Mouse (Mus musculus) stomach, embryonic 16.5 days (tissue): ENCODE results near the gene Samd4b. TPM values are rescaled to one million over a fixed set of nuclear protein-coding genes. Genes with fewer than 3 reads are reported as not detected.

Experiments
- ATAC-seq: fragments of 200-750 bp; cut with Nextera tagmentation; 2 replicates; pipeline ENCODE4 v1.8.0; 2017; ENCODE audit warnings: moderate number of reproducible peaks, moderate TSS enrichment; ENCODE audit not compliant: insufficient read depth, low FRiP score
- H3K27ac ChIP-seq: fragments of 300-500 bp; sonication (generic); 2 replicates; pipeline ENCODE4 v1.5.1; 2014; ENCODE audit warnings: low read length
- H3K27me3 ChIP-seq: fragments of 300-500 bp; sonication (generic); 2 replicates; pipeline ENCODE4 v1.6.1; 2014; ENCODE audit warnings: low read length, control low read depth, mixed read lengths; ENCODE audit not compliant: control insufficient read depth, insufficient read depth
- H3K36me3 ChIP-seq: fragments of 300-500 bp; sonication (generic); 2 replicates; pipeline ENCODE4 v1.6.1; 2014; ENCODE audit warnings: low read length; ENCODE audit not compliant: control insufficient read depth, insufficient read depth
- H3K4me1 ChIP-seq: fragments of 300-500 bp; sonication (generic); 2 replicates; pipeline ENCODE4 v1.6.1; 2014; ENCODE audit warnings: low read length, control low read depth, mixed read lengths; ENCODE audit not compliant: control insufficient read depth, insufficient read depth
- H3K4me2 ChIP-seq: fragments of 300-500 bp; sonication (generic); 2 replicates; pipeline ENCODE4 v1.6.1; 2014; ENCODE audit warnings: low read depth, low read length, mixed read lengths
- H3K4me3 ChIP-seq: fragments of 300-500 bp; sonication (generic); replicated peaks from 2 replicates; pipeline ENCODE4 v1.5.1; 2014; ENCODE audit warnings: mild to moderate bottlenecking, low read length
- H3K9ac ChIP-seq: fragments of 300-500 bp; sonication (generic); 2 replicates; pipeline ENCODE4 v1.6.1; 2014; ENCODE audit warnings: low read length
- H3K9me3 ChIP-seq: fragments of 300-500 bp; sonication (generic); replicated peaks from 2 replicates; pipeline ENCODE4 v1.6.1; 2016; ENCODE audit warnings: low read length, control low read depth; ENCODE audit not compliant: control insufficient read depth
- WGBS: fragments of 180-500 bp; shearing (Covaris S2); extraction: QIAGEN DNeasy Blood & Tissue Kit; methylation state at CpG from one replicate; pipeline ENCODE4 v1.1.7; 2014; 5-methylcytosine and 5-hydroxymethylcytosine counted together
- polyA plus RNA-seq: library from polyadenylated mRNA; unstranded; fragments of >200 nt; fragmentation: Nextera tagmentation; extraction: Ambion mirVana; gene quantifications from 2 replicates; pipeline ENCODE4 v1.2.1, GENCODE M21; 2015

Gene Samd4b
- polyA plus RNA-seq, 1 experiment from 2014 or later = 10.9 TPM

GRCm38 (mm10) chr7:28482854-28483253, 115.1 kb downstream of the Samd4b start:
- no peak for ATAC-seq
- 81% methylated on average over 11 of the region's 11 CpGs for WGBS
- Histone ChIP-seq H3K27me3 (no peaks in the 10 kb centered on the region), H3K9ac (no peak overlapping the region), H3K9me3 (no peaks in the 10 kb centered on the region), H3K4me1 (no peaks in the 10 kb centered on the region; the same call in 1 of the 2 replicates), H3K27ac (no peak overlapping the region), H3K4me2 (no peak overlapping the region), H3K36me3 (no peaks in the 10 kb centered on the region), H3K4me3 (no peak overlapping the region)

- ATAC-seq = peak; percentile 71; the same call in 1 of the 2 replicates
- no peaks in the 10 kb centered on the region for H3K4me1 ChIP-seq
Measured at GRCm38 (mm10) chr7:28478854-28479253, 119.1 kb downstream of the Samd4b start.

GRCm38 (mm10) chr7:28477363-28477762, 120.6 kb downstream of the Samd4b start:
- Histone ChIP-seq H3K4me1 (no peaks in the 10 kb centered on the region), H3K4me3 (no peak overlapping the region), H3K9ac (no peak overlapping the region), H3K9me3 (no peaks in the 10 kb centered on the region), H3K27me3 (no peaks in the 10 kb centered on the region), H3K27ac (no peak overlapping the region), H3K36me3 (no peaks in the 10 kb centered on the region), H3K4me2 (no peak overlapping the region)
- WGBS = 83% methylated on average over 5 of the region's 5 CpGs
- ATAC-seq = peak; percentile 62; the same call in 1 of the 2 replicates

More at GRCm38 (mm10) chr7:28478854-28479253, 119.1 kb downstream of the Samd4b start:
- Histone ChIP-seq H3K27me3 (no peaks in the 10 kb centered on the region), H3K4me3 (no peak overlapping the region), H3K27ac (no peak overlapping the region), H3K9me3 (no peaks in the 10 kb centered on the region), H3K9ac (no peak overlapping the region), H3K4me2 (no peak overlapping the region), H3K36me3 (no peaks in the 10 kb centered on the region)
- WGBS = 4% methylated on average over 8 of the region's 8 CpGs

- H3K27ac ChIP-seq = no peak overlapping the region
Measured at GRCm38 (mm10) chr7:28476191-28476590, 121.8 kb downstream of the Samd4b start.

GRCm38 (mm10) chr7:28467213-28467751, 130.7 kb downstream of the Samd4b start:
- 2% methylated on average over 61 of the region's 63 CpGs for WGBS
- Histone ChIP-seq H3K4me1 (peaks cover 10% of the 10 kb centered on the region; the same call in 1 of the 2 replicates), H3K36me3 (no peaks in the 10 kb centered on the region), H3K4me2 (peak overlapping the region; percentile 96), H3K27ac (no peak overlapping the region), H3K9ac (peak overlapping the region; percentile 76), H3K4me3 (peak overlapping the region; percentile 57), H3K27me3 (0 out of 2 replicates have a peak, but pooled peaks cover 3% of the 10 kb centered on the region), H3K9me3 (no peaks in the 10 kb centered on the region)
- ATAC-seq = peak; percentile 85

More at GRCm38 (mm10) chr7:28476191-28476590, 121.8 kb downstream of the Samd4b start:
- Histone ChIP-seq H3K27me3 (no peaks in the 10 kb centered on the region), H3K9ac (no peak overlapping the region), H3K4me3 (no peak overlapping the region), H3K9me3 (no peaks in the 10 kb centered on the region), H3K4me1 (no peaks in the 10 kb centered on the region), H3K4me2 (no peak overlapping the region), H3K36me3 (no peaks in the 10 kb centered on the region)
- no peak for ATAC-seq
- WGBS = 85% methylated on average over 6 of the region's 6 CpGs

GRCm38 (mm10) chr7:28466721-28467212, 131.2 kb downstream of the Samd4b start:
- no peak for ATAC-seq
- no peaks in the 10 kb centered on the region for H3K36me3 ChIP-seq
- H3K4me1 ChIP-seq = peaks cover 10% of the 10 kb centered on the region; the same call in 1 of the 2 replicates
- peak overlapping the region; percentile 96 for H3K4me2 ChIP-seq
- WGBS = 32% methylated on average over 40 of the region's 40 CpGs
- peak overlapping the region; percentile 57 for H3K4me3 ChIP-seq
- H3K27me3 ChIP-seq = 0 out of 2 replicates have a peak, but pooled peaks cover 3% of the 10 kb centered on the region
- no peaks in the 10 kb centered on the region for H3K9me3 ChIP-seq
- H3K9ac ChIP-seq = peak overlapping the region; percentile 76
- no peak overlapping the region for H3K27ac ChIP-seq

- H3K9ac ChIP-seq = 0 out of 2 replicates have a peak overlapping the region, but pooled peaks have one; percentile 10
- H3K4me1 ChIP-seq = peaks cover 10% of the 10 kb centered on the region; the same call in 1 of the 2 replicates
- WGBS = 51% methylated on average over 10 of the region's 10 CpGs
- peak overlapping the region; percentile 23; the same call in 1 of the 2 replicates for H3K4me2 ChIP-seq
- peak; percentile 77; the same call in 1 of the 2 replicates for ATAC-seq
- H3K9me3 ChIP-seq = no peaks in the 10 kb centered on the region
- H3K27me3 ChIP-seq = 0 out of 2 replicates have a peak, but pooled peaks cover 3% of the 10 kb centered on the region
- peaks cover 7% of the 10 kb centered on the region; the same call in 1 of the 2 replicates for H3K36me3 ChIP-seq
- no peak overlapping the region for H3K4me3 ChIP-seq
- 0 out of 2 replicates have a peak overlapping the region, but pooled peaks have one; percentile 16 for H3K27ac ChIP-seq
Measured at GRCm38 (mm10) chr7:28464416-28465212, 133.3 kb downstream of the Samd4b start.

- H3K27ac ChIP-seq = no peak overlapping the region
- no peak overlapping the region for H3K4me3 ChIP-seq
- 0 out of 2 replicates have a peak, but pooled peaks cover 3% of the 10 kb centered on the region for H3K27me3 ChIP-seq
- H3K4me1 ChIP-seq = peaks cover 8% of the 10 kb centered on the region; the same call in 1 of the 2 replicates
- H3K9me3 ChIP-seq = no peaks in the 10 kb centered on the region
- peaks cover 17% of the 10 kb centered on the region for H3K36me3 ChIP-seq
- H3K4me2 ChIP-seq = no peak overlapping the region
- no peak for ATAC-seq
- WGBS = 88% methylated on average over 2 of the region's 2 CpGs
- no peak overlapping the region for H3K9ac ChIP-seq
Measured at GRCm38 (mm10) chr7:28462769-28463168, 135.2 kb downstream of the Samd4b start.

- no peak overlapping the region for H3K9ac ChIP-seq
- H3K27me3 ChIP-seq = no peaks in the 10 kb centered on the region
- no peak overlapping the region for H3K27ac ChIP-seq
- no peak for ATAC-seq
- H3K4me3 ChIP-seq = no peak overlapping the region
- WGBS = 90% methylated on average over 5 of the region's 5 CpGs
- H3K36me3 ChIP-seq = peaks cover 19% of the 10 kb centered on the region
- no peaks in the 10 kb centered on the region for H3K9me3 ChIP-seq
- H3K4me2 ChIP-seq = no peak overlapping the region
- H3K4me1 ChIP-seq = no peaks in the 10 kb centered on the region
Measured at GRCm38 (mm10) chr7:28460361-28460760, 137.6 kb downstream of the Samd4b start.
